In genomic region chr19:42657769-42658168, GRCm38 (mm10) we compare ENCODE assay signal across 12 mouse cellular contexts. TPM values are rescaled to one million over a fixed set of nuclear protein-coding genes. Genes with fewer than 3 reads are reported as not detected.
DNase-seq lines count a peak whose midpoint lies in the region; ATAC-seq and TF ChIP-seq lines count a peak whose summit lies in the region.
"Had no signal": no experiment of that assay in that cellular context is flagged by ENCODE, and none has a peak within 500 bp of the region (broad histone marks: within the 10 kb centered on the region; RNA-seq: fewer than 3 reads in every experiment).

No protein-coding gene starts in this region.

- no peaks in the 10 kb centered on the region for H3K9me3 ChIP-seq in embryonic facial prominence, embryonic 13.5 days
- H3K9me3 ChIP-seq in embryonic facial prominence, embryonic 10.5 days, result no peaks in the 10 kb centered on the region
- no peaks in the 10 kb centered on the region for H3K9me3 ChIP-seq in lung, postnatal 0 days (ENCODE audit: low read length)
- H3K9me3 ChIP-seq: embryonic facial prominence, embryonic 12.5 days; intestine, embryonic 15.5 days; lung, embryonic 15.5 days had no signal

- peaks cover 19% of the 10 kb centered on the region for H3K27me3 ChIP-seq in embryonic facial prominence, embryonic 13.5 days
- H3K27me3 ChIP-seq in embryonic facial prominence, embryonic 10.5 days (replicated peaks; ENCODE audit: low read depth, poor library complexity, severe bottlenecking), result peaks cover 73% of the 10 kb centered on the region
- H3K27me3 ChIP-seq in lung, postnatal 0 days (replicated peaks; ENCODE audit: insufficient read depth, low read length), result no peaks in the 10 kb centered on the region
- H3K27me3 ChIP-seq: embryonic facial prominence, embryonic 12.5 days; intestine, embryonic 15.5 days; lung, embryonic 15.5 days had no signal

- no peak for DNase-seq in embryonic facial prominence, embryonic 10.5 days (ENCODE audit: low spot score)
- DNase-seq in lung, postnatal 14 days, result peak; percentile 15
- no peak for DNase-seq in lung, postnatal 0 days (ENCODE audit: low spot score)
- DNase-seq in brain, embryonic 14.5 days (ENCODE audit: low read depth), result peak; percentile 89
- peak; percentile 73 for DNase-seq in layer of hippocampus, adult 9-11 months
- no peak for DNase-seq in kidney, adult 11 months
- DNase-seq in spleen, adult 12 weeks (ENCODE audit: low spot score), result no peak

- TF ChIP-seq POLR2A in brain, embryonic 14.5 days (IDR thresholded peaks at IDR 0.05; ENCODE audit: borderline replicate concordance, extremely low read depth, insufficient read depth, insufficient read length, poor library complexity, severe bottlenecking), result no peak

- H3K4me1 ChIP-seq in embryonic facial prominence, embryonic 13.5 days, result peaks cover 18% of the 10 kb centered on the region
- H3K4me1 ChIP-seq in embryonic facial prominence, embryonic 10.5 days, result peaks cover 34% of the 10 kb centered on the region
- no peaks in the 10 kb centered on the region for H3K4me1 ChIP-seq in lung, postnatal 0 days (ENCODE audit: insufficient read depth, low read depth, low read length)

- H3K9ac ChIP-seq in embryonic facial prominence, embryonic 13.5 days, result 0 out of 2 replicates have a peak overlapping the region, but pooled peaks have one; percentile 11
- no peak overlapping the region for H3K9ac ChIP-seq in lung, postnatal 0 days (replicated peaks; ENCODE audit: low read depth)
- H3K9ac ChIP-seq: embryonic facial prominence, embryonic 12.5 days; intestine, embryonic 15.5 days; lung, embryonic 15.5 days had no signal

- no peak for TF ChIP-seq CTCF in lung, postnatal 0 days (IDR thresholded peaks at IDR 0.05)
- no peak for TF ChIP-seq CTCF in brain, embryonic 14.5 days (IDR thresholded peaks at IDR 0.05; ENCODE audit: borderline replicate concordance, extremely low read depth, insufficient read depth, insufficient read length)

- no peak overlapping the region for H3K4me3 ChIP-seq in embryonic facial prominence, embryonic 13.5 days
- no peak overlapping the region for H3K4me3 ChIP-seq in embryonic facial prominence, embryonic 10.5 days
- no peak overlapping the region for H3K4me3 ChIP-seq in lung, postnatal 0 days (ENCODE audit: low read depth, low read length)
- H3K4me3 ChIP-seq: embryonic facial prominence, embryonic 12.5 days; intestine, embryonic 15.5 days; left cerebral cortex, adult 2 months; lung, embryonic 15.5 days had no signal

- no peak overlapping the region for H3K4me2 ChIP-seq in embryonic facial prominence, embryonic 13.5 days
- H3K4me2 ChIP-seq in lung, postnatal 0 days (replicated peaks; ENCODE audit: low read depth, low read length), result no peak overlapping the region
- H3K4me2 ChIP-seq: embryonic facial prominence, embryonic 12.5 days; intestine, embryonic 15.5 days; lung, embryonic 15.5 days had no signal

- 32% methylated on average over 4 of the region's 4 CpGs for WGBS in embryonic facial prominence, embryonic 13.5 days
- WGBS in embryonic facial prominence, embryonic 10.5 days, result 56% methylated on average over 4 of the region's 4 CpGs
- whole genome bisulfite sequencing in lung, postnatal 0 days, result 35% methylated on average over 4 of the region's 4 CpGs

- no peaks in the 10 kb centered on the region for H3K36me3 ChIP-seq in embryonic facial prominence, embryonic 13.5 days
- H3K36me3 ChIP-seq in embryonic facial prominence, embryonic 10.5 days (replicated peaks), result no peaks in the 10 kb centered on the region
- H3K36me3 ChIP-seq in lung, postnatal 0 days (ENCODE audit: insufficient read depth, low read length), result no peaks in the 10 kb centered on the region
- H3K36me3 ChIP-seq: embryonic facial prominence, embryonic 12.5 days; intestine, embryonic 15.5 days; lung, embryonic 15.5 days had no signal

- no peak for ATAC-seq in embryonic facial prominence, embryonic 13.5 days (ENCODE audit: insufficient number of reproducible peaks, insufficient read depth, low FRiP score, low TSS enrichment, low read depth)
- ATAC-seq in lung, postnatal 0 days, result no peak
- ATAC-seq: intestine, embryonic 15.5 days had no signal

- TF ChIP-seq EP300 in lung, postnatal 0 days (IDR thresholded peaks at IDR 0.05), result no peak

- H3K27ac ChIP-seq in embryonic facial prominence, embryonic 13.5 days, result no peak overlapping the region
- no peak overlapping the region for H3K27ac ChIP-seq in embryonic facial prominence, embryonic 10.5 days (replicated peaks)
- H3K27ac ChIP-seq in lung, postnatal 0 days (ENCODE audit: low read length), result no peak overlapping the region
- H3K27ac ChIP-seq: embryonic facial prominence, embryonic 12.5 days; intestine, embryonic 15.5 days; left cerebral cortex, adult 2 months; lung, embryonic 15.5 days had no signal

RNA-seq across cellular contexts. Expression of gene Loxl4, which starts 45.2 kb away (rescaled TPM):
- 1.7 and 2.9 TPM in 2 replicates for polyA plus RNA-seq in embryonic facial prominence, embryonic 13.5 days (2015; fragmentation: Nextera tagmentation; extraction: Ambion mirVana)
- polyA plus RNA-seq in embryonic facial prominence, embryonic 10.5 days (2016; fragmentation: Nextera tagmentation; extraction: Ambion mirVana), result 0.24 and 0.28 TPM in 2 replicates
- polyA plus RNA-seq in lung, postnatal 0 days (2015; fragmentation: Nextera tagmentation; extraction: Ambion mirVana), result 0.60 and 0.64 TPM in 2 replicates
- 0.20 and 0.63 TPM in 2 replicates for polyA plus RNA-seq in brain, embryonic 14.5 days (2012; rRNA removed)

Comparison
In these comparisons a context has a peak if more than half of its experiments do, and no peak if none do; other contexts are left out.
1. DNase-seq: peak in lung, postnatal 14 days (single experiment), brain, embryonic 14.5 days (single experiment) and layer of hippocampus, adult 9-11 months (single experiment); none in embryonic facial prominence, embryonic 10.5 days (single experiment), lung, postnatal 0 days (single experiment), kidney, adult 11 months (single experiment) and spleen, adult 12 weeks (single experiment).